Mouse (Mus musculus) adrenal gland, postnatal 25 days (tissue): ENCODE results near the gene Vmn2r102. TPM values are rescaled to one million over a fixed set of nuclear protein-coding genes. Genes with fewer than 3 reads are reported as not detected.

Experiments
- DNase-seq: peaks from one replicate; pipeline ENCODE4 v3.0.0; 2021; ENCODE audit warnings: mixed read lengths
- long read RNA-seq: library from polyadenylated mRNA; stranded (forward); transcript quantifications from one replicate; pipeline ENCODE4 v2.0.0, GENCODE M21; 2021
- total RNA-seq: library from RNA; stranded (reverse); gene quantifications from 2 replicates; pipeline ENCODE4 v1.2.3, GENCODE M21; 2021

Gene Vmn2r102
- not detected in 2 replicates for total RNA-seq
- long read RNA-seq: 0 reads

GRCm38 (mm10) chr17:19660028-19660427, at the start of gene Vmn2r102:
Gene Vmn2r102 (plus strand): TSS chr17:19660328.
- DNase-seq: no peak

- no peak for DNase-seq
Observed at GRCm38 (mm10) chr17:19629328-19629727, 30.8 kb upstream of the Vmn2r102 start.

DNA sequence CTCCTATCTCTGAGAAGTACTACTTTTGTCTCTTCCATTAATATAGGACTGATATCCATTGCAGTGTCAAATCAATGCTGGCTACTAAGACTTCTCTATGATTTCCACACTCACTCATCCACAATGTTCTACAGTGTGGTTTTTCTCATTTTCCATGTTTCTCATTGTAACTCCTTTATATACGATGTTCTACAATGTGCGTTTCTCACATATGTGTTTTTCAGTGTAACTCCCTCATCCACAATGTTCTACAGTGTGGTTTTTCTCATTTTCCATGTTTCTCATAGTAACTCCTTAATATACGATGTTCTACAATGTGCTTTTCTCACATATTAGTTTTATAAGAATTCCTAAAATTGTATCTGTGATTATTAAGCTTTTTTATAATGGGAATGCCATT, 1.7 kb upstream of the Vmn2r102 start:
- no peak for DNase-seq

DNA sequence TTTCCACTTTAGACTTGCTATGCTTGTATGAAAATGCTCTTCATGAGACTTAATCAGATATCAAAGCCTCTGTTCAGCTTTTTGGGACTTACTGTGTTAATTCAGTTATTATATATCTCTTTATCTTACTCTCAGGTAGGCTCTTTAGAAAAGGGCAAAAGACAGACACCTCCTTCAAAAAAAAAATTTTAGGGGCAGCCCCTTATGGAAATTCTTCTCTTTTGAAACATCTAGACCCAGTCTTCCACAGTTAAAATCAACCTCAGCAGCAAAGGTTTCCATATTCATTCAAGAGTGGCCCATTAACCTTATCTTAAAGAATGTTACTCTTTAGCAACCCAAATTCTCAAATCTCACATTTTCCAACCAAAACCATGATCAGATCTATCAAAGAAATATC, 31.9 kb downstream of the Vmn2r102 start:
- DNase-seq: no peak

Other genes with a start within 250 kb of the Vmn2r102 start
- not detected in 2 replicates for gene Vmn2r100, start 155.6 kb upstream of the Vmn2r102 start, total RNA-seq
- gene Vmn2r101, start 83.1 kb upstream of the Vmn2r102 start, total RNA-seq: not detected in 2 replicates
- gene Vmn2r103, start 113.0 kb downstream of the Vmn2r102 start, total RNA-seq: not detected in 2 replicates